Mouse (Mus musculus) embryonic facial prominence, embryonic 10.5 days (tissue): ENCODE data around the gene Slamf1. TPM values are rescaled to one million over a fixed set of nuclear protein-coding genes. Genes with fewer than 3 reads are reported as not detected.

ENCODE experiments used
- DNase-seq: peaks from one replicate; pipeline ENCODE4 v3.0.0-alpha.2; 2017; ENCODE audit warnings: low spot score
- H3K27ac ChIP-seq: fragments of 300-500 bp; sonication (generic); replicated peaks from 2 replicates; pipeline ENCODE4 v1.5.1; 2016; ENCODE audit warnings: mild to moderate bottlenecking
- H3K27me3 ChIP-seq: fragments of 300-500 bp; sonication (generic); replicated peaks from 2 replicates; pipeline ENCODE4 v1.6.1; 2016; ENCODE audit warnings: low read depth, mild to moderate bottlenecking; ENCODE audit not compliant: poor library complexity, severe bottlenecking
- H3K36me3 ChIP-seq: fragments of 300-500 bp; sonication (generic); replicated peaks from 2 replicates; pipeline ENCODE4 v1.6.1; 2016; ENCODE audit warnings: mild to moderate bottlenecking, moderate library complexity
- H3K4me1 ChIP-seq: fragments of 300-500 bp; sonication (generic); 2 replicates; pipeline ENCODE4 v1.6.1; 2016
- H3K4me3 ChIP-seq: fragments of 300-500 bp; sonication (generic); 2 replicates; pipeline ENCODE4 v1.5.1; 2016; ENCODE audit warnings: mild to moderate bottlenecking, moderate library complexity
- H3K9me3 ChIP-seq: fragments of 300-500 bp; sonication (generic); 2 replicates; pipeline ENCODE4 v1.6.1; 2016; ENCODE audit warnings: mild to moderate bottlenecking
- WGBS: fragments of 180-500 bp; shearing (Covaris S2); methylation state at CpG from one replicate; pipeline ENCODE4 v1.1.7; 2016; 5-methylcytosine and 5-hydroxymethylcytosine counted together
- polyA plus RNA-seq: library from polyadenylated mRNA; unstranded; fragments of >200 nt; fragmentation: Nextera tagmentation; extraction: Ambion mirVana; gene quantifications from 2 replicates; pipeline ENCODE4 v1.2.1, GENCODE M21; 2016

Slamf1 gene
- polyA plus RNA-seq = 0.15 and 0.17 TPM in 2 replicates

GRCm38 (mm10) chr1:171766898-171767297, at the start of gene Slamf1:
Slamf1 (plus strand) TSS chr1:171767127.
- H3K4me3 ChIP-seq = no peak within 1 kb of the TSS
- no peaks in the 10 kb centered on the region for H3K9me3 ChIP-seq
- H3K36me3 ChIP-seq = no peaks in the 10 kb centered on the region
- no peaks in the 10 kb centered on the region for H3K4me1 ChIP-seq
- 31% methylated on average over 6 of the region's 6 CpGs for WGBS
- DNase-seq = no peak
- no peaks in the 10 kb centered on the region for H3K27me3 ChIP-seq
- no peak within 1 kb of the TSS for H3K27ac ChIP-seq

DNA sequence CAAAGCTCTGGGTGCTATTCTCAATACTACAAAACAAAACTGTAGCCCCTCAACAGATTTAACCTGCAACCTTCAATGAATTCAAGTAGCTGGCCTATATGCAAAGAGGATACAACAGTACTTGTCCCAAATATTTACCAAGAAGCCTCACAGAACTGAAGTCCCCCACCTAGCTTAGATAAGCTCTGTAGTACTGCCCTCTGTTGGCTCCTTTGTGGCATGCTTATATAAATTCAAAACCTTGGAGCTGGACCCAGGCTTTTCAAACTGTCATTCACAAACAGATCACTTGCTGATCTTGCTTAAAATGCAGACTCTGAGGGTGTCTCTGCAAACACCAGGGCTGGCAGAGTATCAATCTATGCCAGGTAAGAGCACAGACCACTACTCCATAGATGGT, 35.7 kb upstream of the Slamf1 start:
- no peak for DNase-seq

DNA sequence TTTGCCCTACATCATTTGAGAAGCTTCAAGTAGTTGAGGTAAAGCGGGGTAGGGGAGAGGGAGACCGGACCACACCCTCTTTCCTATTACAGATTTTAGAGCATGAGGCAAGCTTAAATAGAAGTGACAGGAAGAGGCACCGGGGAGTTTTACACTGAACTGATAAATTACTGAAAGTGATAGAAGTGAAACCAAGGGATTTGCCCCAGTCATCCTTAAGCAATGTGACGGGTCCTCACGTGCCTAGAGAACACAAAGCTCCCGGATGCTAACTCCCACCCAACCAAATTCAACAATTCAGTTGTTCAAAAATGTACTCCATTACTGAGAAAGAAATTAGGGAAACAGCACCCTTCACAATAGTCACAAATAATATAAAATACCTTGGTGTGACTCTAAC, 32.0 kb upstream of the Slamf1 start:
- Histone ChIP-seq H3K36me3 (no peaks in the 10 kb centered on the region), H3K27me3 (no peaks in the 10 kb centered on the region), H3K4me1 (no peaks in the 10 kb centered on the region), H3K4me3 (no peak overlapping the region), H3K9me3 (no peaks in the 10 kb centered on the region), H3K27ac (no peak overlapping the region)
- WGBS = 87% methylated on average over 6 of the region's 6 CpGs
- no peak for DNase-seq

More for the DNA sequence above, 35.7 kb upstream of the Slamf1 start:
- Histone ChIP-seq H3K9me3 (peaks cover 12% of the 10 kb centered on the region), H3K4me3 (no peak overlapping the region), H3K36me3 (no peaks in the 10 kb centered on the region), H3K27me3 (no peaks in the 10 kb centered on the region), H3K27ac (no peak overlapping the region), H3K4me1 (no peaks in the 10 kb centered on the region)

DNA sequence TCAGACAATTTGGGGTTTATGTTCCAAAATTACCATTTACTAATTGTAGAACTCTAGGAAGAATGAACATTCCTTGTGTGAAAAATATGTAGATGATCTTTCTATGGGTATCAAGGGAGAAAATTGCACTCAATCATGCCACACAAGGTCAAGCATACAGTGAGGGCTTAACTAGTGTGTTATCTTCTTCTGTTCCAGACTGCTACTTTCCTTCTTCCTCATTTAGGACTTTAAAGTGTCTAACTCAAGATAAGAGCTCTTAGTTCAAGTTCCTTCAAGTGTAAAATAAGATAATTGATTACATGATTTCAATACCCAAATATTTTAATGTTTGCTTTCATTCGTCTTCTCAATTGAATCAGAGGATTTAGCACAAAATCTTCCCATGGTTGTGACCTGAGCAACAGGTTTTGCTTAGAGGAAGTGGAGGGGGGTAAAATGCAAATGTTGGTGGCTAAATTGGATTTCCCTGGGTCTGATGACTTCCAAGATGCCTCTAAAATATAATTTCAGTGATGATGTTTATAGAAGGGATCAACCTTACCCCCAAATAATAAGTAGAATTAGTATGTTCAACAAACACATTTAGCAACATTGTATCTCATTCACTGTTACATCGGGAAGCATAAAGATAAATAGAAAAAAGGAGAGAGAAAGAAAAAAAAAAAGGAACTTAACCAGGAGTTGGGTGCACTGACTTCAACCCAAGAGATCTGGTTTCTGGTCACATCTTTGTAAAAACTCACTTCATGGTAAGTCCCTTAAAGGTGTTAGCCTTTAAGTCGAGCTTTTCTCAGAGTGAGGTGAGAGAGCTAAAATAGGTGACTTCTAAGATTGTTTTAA, 18.6 kb upstream of the Slamf1 start:
- H3K27me3 ChIP-seq = no peaks in the 10 kb centered on the region
- no peak overlapping the region for H3K4me3 ChIP-seq
- DNase-seq = no peak
- H3K4me1 ChIP-seq = no peaks in the 10 kb centered on the region
- no peaks in the 10 kb centered on the region for H3K9me3 ChIP-seq
- WGBS = 83% methylated on average over 3 of the region's 3 CpGs
- H3K27ac ChIP-seq = no peak overlapping the region
- H3K36me3 ChIP-seq = no peaks in the 10 kb centered on the region

GRCm38 (mm10) chr1:171761853-171762448, 5.0 kb upstream of the Slamf1 start:
- H3K27ac ChIP-seq = no peak overlapping the region
- DNase-seq = no peak
- 75% methylated on average over 5 of the region's 5 CpGs for WGBS
- no peak overlapping the region for H3K4me3 ChIP-seq
- no peaks in the 10 kb centered on the region for H3K36me3 ChIP-seq
- no peaks in the 10 kb centered on the region for H3K27me3 ChIP-seq
- no peaks in the 10 kb centered on the region for H3K9me3 ChIP-seq
- H3K4me1 ChIP-seq = no peaks in the 10 kb centered on the region

DNA sequence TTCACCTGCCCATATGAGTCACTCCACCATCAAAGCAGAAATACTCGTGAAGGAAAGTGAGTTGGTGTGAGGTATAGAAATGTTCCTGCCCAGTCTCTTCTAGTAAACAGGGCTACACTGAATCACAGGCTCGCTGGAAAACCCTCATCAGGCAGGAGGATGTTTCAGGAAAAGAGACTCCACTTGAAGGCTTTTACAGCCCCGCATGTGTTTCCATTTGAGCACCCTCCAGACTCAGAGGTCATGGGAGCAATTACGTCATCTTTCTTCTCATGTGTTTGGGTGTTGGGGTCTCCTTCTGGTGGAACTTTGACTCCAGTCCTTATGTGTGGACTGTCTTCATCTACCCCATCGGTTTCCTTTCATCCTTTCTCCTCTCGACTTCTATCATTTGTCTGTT, 4.1 kb downstream of the Slamf1 start:
- Histone ChIP-seq H3K4me3 (no peak overlapping the region), H3K27me3 (no peaks in the 10 kb centered on the region), H3K36me3 (no peaks in the 10 kb centered on the region), H3K9me3 (no peaks in the 10 kb centered on the region), H3K4me1 (no peaks in the 10 kb centered on the region), H3K27ac (no peak overlapping the region)
- 79% methylated on average over 6 of the region's 6 CpGs for WGBS
- no peak for DNase-seq

GRCm38 (mm10) chr1:171772121-171772735, 5.3 kb downstream of the Slamf1 start:
- H3K27me3 ChIP-seq = no peaks in the 10 kb centered on the region
- H3K4me3 ChIP-seq = no peak overlapping the region
- H3K36me3 ChIP-seq = no peaks in the 10 kb centered on the region
- H3K27ac ChIP-seq = no peak overlapping the region
- no peaks in the 10 kb centered on the region for H3K4me1 ChIP-seq
- WGBS = 84% methylated on average over 8 of the region's 8 CpGs
- no peaks in the 10 kb centered on the region for H3K9me3 ChIP-seq
- DNase-seq = no peak

DNA sequence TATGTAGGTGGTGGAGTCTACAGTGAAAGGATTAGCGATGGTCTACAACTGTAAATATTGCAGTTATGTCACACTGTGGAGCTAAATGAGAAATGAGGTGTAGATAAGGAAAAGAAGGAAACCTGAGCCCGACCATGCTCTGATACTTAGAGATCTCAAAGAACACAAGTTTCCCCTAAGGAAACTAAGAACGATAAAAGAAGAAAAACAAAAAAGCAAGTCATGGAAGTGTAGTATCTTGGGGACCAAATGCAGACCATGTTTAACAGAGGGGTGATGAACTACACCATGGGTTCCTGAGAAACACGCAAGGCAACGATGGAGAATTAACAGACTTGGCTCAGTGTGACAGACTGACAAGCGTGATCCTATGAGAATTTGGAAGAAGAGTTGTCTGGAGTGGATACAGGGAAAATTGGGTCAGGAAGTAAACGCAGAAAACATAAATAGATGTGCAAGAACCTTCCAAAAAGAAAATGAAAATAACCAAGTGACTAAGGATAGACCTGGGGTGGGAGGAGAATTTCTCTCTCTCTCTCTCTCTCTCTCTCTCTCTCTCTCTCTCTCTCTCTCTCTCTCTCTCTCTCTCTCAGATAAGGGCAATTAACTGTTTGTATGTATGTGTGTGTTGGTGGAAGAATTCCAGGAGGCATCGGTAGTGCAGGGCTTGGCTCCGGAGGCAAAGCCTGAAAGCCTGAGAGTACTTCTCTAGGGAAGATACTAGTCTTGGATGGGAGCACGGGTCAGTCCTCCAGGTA, 6.5 kb downstream of the Slamf1 start:
- no peak for DNase-seq
- Histone ChIP-seq H3K4me1 (no peaks in the 10 kb centered on the region), H3K4me3 (no peak overlapping the region), H3K9me3 (no peaks in the 10 kb centered on the region), H3K27ac (no peak overlapping the region), H3K27me3 (no peaks in the 10 kb centered on the region), H3K36me3 (no peaks in the 10 kb centered on the region)
- 88% methylated on average over 10 of the region's 10 CpGs for WGBS

DNA sequence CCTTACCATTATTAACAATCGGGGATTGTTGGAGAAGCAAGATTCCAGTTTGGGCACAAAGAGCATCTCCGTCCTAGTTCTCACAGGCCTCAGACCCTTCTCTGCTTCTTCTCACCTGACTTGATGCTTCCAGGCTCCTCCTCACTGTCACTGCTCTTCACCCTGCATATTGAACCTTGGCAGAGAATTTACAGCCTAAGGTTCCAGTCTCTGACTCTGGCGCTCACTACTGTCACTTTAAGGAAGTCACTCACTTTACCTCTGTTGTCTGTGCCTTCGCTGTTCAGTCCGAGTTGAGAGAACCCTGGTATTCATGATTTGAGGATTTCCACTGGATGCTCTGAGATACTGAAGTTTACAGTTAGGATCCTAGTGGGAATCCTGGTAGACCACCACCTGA, 7.3 kb downstream of the Slamf1 start:
- Histone ChIP-seq H3K36me3 (no peaks in the 10 kb centered on the region), H3K27me3 (no peaks in the 10 kb centered on the region), H3K4me3 (no peak overlapping the region), H3K9me3 (no peaks in the 10 kb centered on the region), H3K27ac (no peak overlapping the region), H3K4me1 (no peaks in the 10 kb centered on the region)
- DNase-seq = no peak
- WGBS = 78% methylated on average over 5 of the region's 5 CpGs

DNA sequence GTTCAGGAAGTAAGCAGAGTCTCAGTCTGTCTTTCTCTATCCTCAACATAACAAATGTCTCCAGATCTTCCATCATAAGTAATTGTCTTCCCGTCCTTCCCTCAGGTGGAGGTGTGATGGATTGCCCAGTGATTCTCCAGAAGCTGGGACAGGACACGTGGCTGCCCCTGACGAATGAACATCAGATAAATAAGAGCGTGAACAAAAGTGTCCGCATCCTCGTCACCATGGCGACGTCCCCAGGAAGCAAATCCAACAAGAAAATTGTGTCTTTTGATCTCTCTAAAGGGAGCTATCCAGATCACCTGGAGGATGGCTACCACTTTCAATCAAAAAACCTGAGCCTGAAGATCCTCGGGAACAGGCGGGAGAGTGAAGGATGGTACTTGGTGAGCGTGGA, 7.8 kb downstream of the Slamf1 start:
- 78% methylated on average over 11 of the region's 11 CpGs for WGBS
- Histone ChIP-seq H3K36me3 (no peaks in the 10 kb centered on the region), H3K9me3 (no peaks in the 10 kb centered on the region), H3K27ac (no peak overlapping the region), H3K4me3 (no peak overlapping the region), H3K27me3 (no peaks in the 10 kb centered on the region), H3K4me1 (no peaks in the 10 kb centered on the region)
- no peak for DNase-seq

DNA sequence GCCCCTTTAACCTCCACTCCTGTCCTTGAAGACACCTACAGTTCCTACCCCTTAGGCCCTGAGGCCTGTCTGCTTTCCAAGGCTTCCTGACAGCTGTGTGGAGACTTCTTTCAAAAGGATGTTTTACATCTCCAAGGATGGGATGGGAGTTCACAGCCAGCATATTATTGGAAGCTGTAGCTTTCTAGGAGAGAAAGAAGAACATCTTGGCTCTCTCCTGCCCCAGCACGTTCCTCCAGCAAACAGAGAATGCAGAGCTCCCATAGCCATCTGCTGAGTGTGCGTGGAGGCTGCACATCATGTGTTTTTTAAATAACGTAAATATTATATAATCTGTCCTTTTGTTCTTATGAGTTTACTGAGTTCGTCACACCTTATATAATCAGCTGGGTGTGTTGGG, 8.9 kb downstream of the Slamf1 start:
- 83% methylated on average over 4 of the region's 4 CpGs for WGBS
- DNase-seq = no peak

DNA sequence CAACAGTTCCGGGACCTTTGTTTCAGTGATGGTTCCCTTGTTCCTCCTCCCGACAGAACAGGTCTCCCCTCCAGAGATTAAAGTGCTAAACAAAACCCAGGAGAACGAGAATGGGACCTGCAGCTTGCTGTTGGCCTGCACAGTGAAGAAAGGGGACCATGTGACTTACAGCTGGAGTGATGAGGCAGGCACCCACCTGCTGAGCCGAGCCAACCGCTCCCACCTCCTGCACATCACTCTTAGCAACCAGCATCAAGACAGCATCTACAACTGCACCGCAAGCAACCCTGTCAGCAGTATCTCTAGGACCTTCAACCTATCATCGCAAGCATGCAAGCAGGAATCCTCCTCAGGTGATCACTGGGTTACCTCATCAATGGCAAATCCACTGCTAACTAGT, 10.1 kb downstream of the Slamf1 start:
- Histone ChIP-seq H3K9me3 (no peaks in the 10 kb centered on the region), H3K4me3 (no peak overlapping the region), H3K27ac (no peak overlapping the region), H3K36me3 (no peaks in the 10 kb centered on the region), H3K27me3 (no peaks in the 10 kb centered on the region), H3K4me1 (no peaks in the 10 kb centered on the region)
- DNase-seq = no peak
- WGBS = 81% methylated on average over 7 of the region's 7 CpGs

More for the DNA sequence above, 8.9 kb downstream of the Slamf1 start:
- Histone ChIP-seq H3K4me3 (no peak overlapping the region), H3K4me1 (no peaks in the 10 kb centered on the region), H3K36me3 (no peaks in the 10 kb centered on the region), H3K27me3 (no peaks in the 10 kb centered on the region), H3K27ac (no peak overlapping the region), H3K9me3 (no peaks in the 10 kb centered on the region)
